Mouse (Mus musculus): ENCODE measurements around the gene 1190005I06Rik.

Gene 1190005I06Rik

GRCm38 (mm10) chr8:120559654-120560053 is 87.8 kb downstream of the 1190005I06Rik start:
- no peak for DNase-seq (ENCODE audit: extremely low read depth, insufficient read length, low spot score)
